Mouse (Mus musculus) bone marrow macrophage, adult 2 months (primary cell): ENCODE data around the gene Rcsd1.

Experiments
- CTCF ChIP-seq: IDR thresholded peaks from 2 replicates; pipeline ENCODE4 v1.5.1; 2012; ENCODE audit warnings: low read depth, mild to moderate bottlenecking, low read length, moderate library complexity
- POLR2A ChIP-seq: IDR thresholded peaks from 2 replicates; pipeline ENCODE4 v1.6.1; 2012; ENCODE audit warnings: mild to moderate bottlenecking, low read depth, low read length, borderline replicate concordance

- TF ChIP-seq POLR2A (no peak), CTCF (no peak)
Measured at GRCm38 (mm10) chr1:165711914-165712313, 2.4 kb upstream of the Rcsd1 start.
